Mouse (Mus musculus) heart, embryonic 10.5 days (tissue): ENCODE results near the gene Slc38a2. TPM values are rescaled to one million over a fixed set of nuclear protein-coding genes. Genes with fewer than 3 reads are reported as not detected.

ENCODE experiments used
- DNase-seq: peaks from one replicate; pipeline ENCODE4 v3.0.0-alpha.2; 2017; ENCODE audit warnings: low spot score
- H3K27ac ChIP-seq: fragments of 300-500 bp; sonication (generic); 2 replicates; pipeline ENCODE4 v1.5.1; 2016; ENCODE audit warnings: mild to moderate bottlenecking
- H3K27me3 ChIP-seq: fragments of 300-500 bp; sonication (generic); 2 replicates; pipeline ENCODE4 v1.6.1; 2016; ENCODE audit warnings: mild to moderate bottlenecking; ENCODE audit not compliant: poor library complexity, insufficient read depth, severe bottlenecking
- H3K36me3 ChIP-seq: fragments of 300-500 bp; sonication (generic); 2 replicates; pipeline ENCODE4 v1.6.1; 2016; ENCODE audit warnings: mild to moderate bottlenecking, moderate library complexity
- H3K4me1 ChIP-seq: fragments of 300-500 bp; sonication (generic); 2 replicates; pipeline ENCODE4 v1.6.1; 2016; ENCODE audit warnings: mild to moderate bottlenecking
- H3K4me3 ChIP-seq: fragments of 300-500 bp; sonication (generic); 2 replicates; pipeline ENCODE4 v1.5.1; 2016; ENCODE audit warnings: mild to moderate bottlenecking, moderate library complexity
- H3K9me3 ChIP-seq: fragments of 300-500 bp; sonication (generic); 2 replicates; pipeline ENCODE4 v1.6.1; 2016; ENCODE audit warnings: mild to moderate bottlenecking, moderate library complexity
- WGBS: fragments of 180-500 bp; shearing (Covaris S2); methylation state at CpG from one replicate; pipeline ENCODE4 v1.1.7; 2016; 5-methylcytosine and 5-hydroxymethylcytosine counted together
- polyA plus RNA-seq: library from polyadenylated mRNA; unstranded; fragments of >200 nt; fragmentation: Nextera tagmentation; extraction: Ambion mirVana; gene quantifications from 2 replicates; pipeline ENCODE4 v1.2.1, GENCODE M21; 2016

Slc38a2 gene
- polyA plus RNA-seq, 1 experiment from 2014 or later: 113 TPM

DNA sequence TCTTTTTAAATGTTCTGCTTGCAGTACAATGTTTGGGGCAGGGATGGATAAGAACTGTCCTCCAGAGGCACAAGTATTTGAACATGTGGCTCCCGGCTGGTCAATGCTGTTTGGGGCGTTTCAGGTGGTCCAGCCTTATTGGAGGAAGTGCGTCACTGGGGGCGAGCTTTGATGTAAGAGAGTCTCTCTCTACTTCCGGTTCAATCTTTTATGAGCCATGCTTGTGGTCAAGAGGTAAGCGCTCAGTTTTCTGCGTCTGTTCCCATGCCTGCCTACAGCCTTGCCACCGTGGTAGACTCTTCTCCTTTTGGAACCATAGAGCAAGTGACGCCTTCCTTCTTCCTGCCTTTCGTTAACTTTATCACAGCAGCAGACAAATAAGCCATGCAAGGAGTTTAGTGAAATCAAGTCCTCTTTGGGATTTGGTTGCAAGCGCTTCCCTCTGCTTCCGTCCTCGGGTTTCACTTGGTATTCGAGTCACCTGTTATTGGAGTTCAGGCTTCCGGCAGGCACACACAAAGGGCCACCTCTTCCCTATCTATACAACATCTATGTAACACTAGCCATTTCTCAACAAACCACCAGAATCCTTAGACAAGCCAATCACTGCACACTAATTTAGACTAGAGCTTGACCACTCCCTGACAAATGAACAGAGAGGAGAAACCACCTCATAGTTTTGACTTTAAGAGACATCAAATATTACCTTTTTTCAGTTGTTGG lies 37.3 kb upstream of the Slc38a2 start:
- Histone ChIP-seq H3K27ac (no peak overlapping the region), H3K9me3 (no peaks in the 10 kb centered on the region), H3K36me3 (no peaks in the 10 kb centered on the region), H3K27me3 (no peaks in the 10 kb centered on the region), H3K4me1 (peaks cover 16% of the 10 kb centered on the region), H3K4me3 (no peak overlapping the region)
- DNase-seq: no peak
- 84% methylated on average over 15 of the region's 15 CpGs for WGBS

DNA sequence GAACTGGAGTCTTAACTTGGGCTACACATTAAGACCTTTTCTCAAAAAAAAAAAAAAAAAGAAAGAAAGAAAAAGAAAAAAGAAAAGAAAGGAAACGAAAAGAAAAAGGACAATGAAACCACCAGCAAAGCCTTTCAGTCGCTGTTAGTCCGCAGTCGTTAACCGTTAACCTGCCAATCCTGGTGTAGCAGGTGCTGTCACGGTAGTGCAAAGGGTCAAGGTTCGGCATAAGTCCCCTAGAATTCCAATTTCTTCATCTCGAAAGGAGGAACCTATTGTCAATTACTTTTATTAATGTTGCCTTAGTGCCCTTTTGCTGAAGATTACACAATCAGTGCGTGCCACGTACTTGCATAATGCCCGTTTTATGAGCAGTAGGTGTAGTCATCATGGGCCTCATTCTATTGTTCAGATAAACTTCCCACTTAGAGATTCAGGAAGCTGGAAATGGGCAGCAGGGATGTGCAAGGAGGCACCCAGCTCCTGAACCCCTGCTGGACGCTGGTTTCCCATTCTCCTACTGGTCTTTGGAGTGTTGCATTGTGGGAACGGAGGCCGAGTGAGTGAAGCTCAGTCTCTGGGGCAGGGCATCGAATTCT lies 36.1 kb upstream of the Slc38a2 start:
- DNase-seq: no peak
- no peaks in the 10 kb centered on the region for H3K9me3 ChIP-seq
- no peak overlapping the region for H3K4me3 ChIP-seq
- no peak overlapping the region for H3K27ac ChIP-seq
- peaks cover 19% of the 10 kb centered on the region for H3K4me1 ChIP-seq
- H3K27me3 ChIP-seq: no peaks in the 10 kb centered on the region
- no peaks in the 10 kb centered on the region for H3K36me3 ChIP-seq
- WGBS: 84% methylated on average over 15 of the region's 15 CpGs

DNA sequence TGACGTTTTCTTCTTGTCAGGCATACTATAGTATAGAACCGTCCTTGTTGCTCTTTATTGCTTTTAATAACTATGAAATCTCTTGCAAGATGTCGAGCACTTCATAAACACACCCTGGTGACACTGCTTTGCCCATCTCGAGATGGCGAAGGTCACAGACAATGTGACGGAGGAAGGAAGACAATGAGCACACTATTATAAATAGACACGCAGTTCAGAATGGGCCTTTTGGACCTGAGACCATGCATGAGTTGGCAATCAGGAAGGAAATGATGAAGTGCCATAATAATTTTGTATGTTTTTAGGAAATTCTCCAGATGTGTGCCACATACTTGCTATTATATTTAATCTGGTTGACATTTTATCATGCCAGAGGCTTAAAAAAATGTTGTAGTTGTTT lies 34.9 kb upstream of the Slc38a2 start:
- DNase-seq: no peak
- WGBS: 72% methylated on average over 7 of the region's 7 CpGs
- peaks cover 30% of the 10 kb centered on the region for H3K4me1 ChIP-seq
- H3K36me3 ChIP-seq: no peaks in the 10 kb centered on the region
- peak overlapping the region; percentile 73 for H3K27ac ChIP-seq
- no peak overlapping the region for H3K4me3 ChIP-seq
- no peaks in the 10 kb centered on the region for H3K9me3 ChIP-seq
- no peaks in the 10 kb centered on the region for H3K27me3 ChIP-seq

DNA sequence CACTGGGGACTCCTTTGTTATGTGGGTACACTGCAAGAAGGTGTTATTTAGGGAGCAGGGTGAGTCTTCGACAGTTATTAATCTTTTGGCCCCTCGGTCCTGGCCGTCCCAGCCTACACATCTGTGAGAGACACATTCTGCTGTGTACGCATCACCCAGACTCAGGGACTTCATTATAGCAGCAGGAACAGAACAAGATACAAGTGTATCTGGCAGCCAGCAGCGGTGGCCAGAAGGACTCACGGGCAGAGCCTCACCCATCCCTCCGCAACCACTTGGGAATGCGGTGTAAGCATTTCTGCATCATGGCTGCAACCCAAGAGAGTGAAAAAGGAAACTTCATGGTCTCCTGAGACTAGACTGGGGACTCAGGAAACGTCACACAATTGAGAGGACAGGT lies 30.9 kb upstream of the Slc38a2 start:
- no peaks in the 10 kb centered on the region for H3K27me3 ChIP-seq
- no peaks in the 10 kb centered on the region for H3K9me3 ChIP-seq
- H3K4me3 ChIP-seq: no peak overlapping the region
- peaks cover 32% of the 10 kb centered on the region for H3K4me1 ChIP-seq
- no peaks in the 10 kb centered on the region for H3K36me3 ChIP-seq
- DNase-seq: no peak
- 84% methylated on average over 9 of the region's 9 CpGs for WGBS
- H3K27ac ChIP-seq: no peak overlapping the region

DNA sequence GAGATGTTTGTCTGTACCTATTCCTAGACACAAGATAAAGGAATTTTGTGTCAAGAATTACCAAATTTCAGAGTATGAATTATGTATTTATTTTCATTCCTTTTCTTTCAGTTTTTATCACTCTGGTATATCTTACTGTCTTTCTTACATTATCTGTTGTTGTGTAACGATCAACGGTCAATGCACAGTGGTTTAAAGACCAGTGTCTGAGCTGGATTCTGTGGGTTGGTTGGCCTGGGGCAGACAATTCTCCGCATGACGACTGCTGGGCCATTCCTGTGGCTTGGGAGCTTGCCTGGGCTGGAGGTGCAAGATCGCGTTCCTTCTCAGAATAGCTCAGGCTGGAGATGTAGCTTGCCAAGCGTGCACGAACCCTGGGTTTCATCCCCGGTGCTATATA lies 30.3 kb upstream of the Slc38a2 start:
- no peaks in the 10 kb centered on the region for H3K27me3 ChIP-seq
- peaks cover 32% of the 10 kb centered on the region for H3K4me1 ChIP-seq
- no peaks in the 10 kb centered on the region for H3K36me3 ChIP-seq
- 0 out of 2 replicates have a peak overlapping the region, but pooled peaks have one; percentile 2 for H3K27ac ChIP-seq
- 72% methylated on average over 9 of the region's 9 CpGs for WGBS
- no peak for DNase-seq
- no peak overlapping the region for H3K4me3 ChIP-seq
- H3K9me3 ChIP-seq: no peaks in the 10 kb centered on the region

DNA sequence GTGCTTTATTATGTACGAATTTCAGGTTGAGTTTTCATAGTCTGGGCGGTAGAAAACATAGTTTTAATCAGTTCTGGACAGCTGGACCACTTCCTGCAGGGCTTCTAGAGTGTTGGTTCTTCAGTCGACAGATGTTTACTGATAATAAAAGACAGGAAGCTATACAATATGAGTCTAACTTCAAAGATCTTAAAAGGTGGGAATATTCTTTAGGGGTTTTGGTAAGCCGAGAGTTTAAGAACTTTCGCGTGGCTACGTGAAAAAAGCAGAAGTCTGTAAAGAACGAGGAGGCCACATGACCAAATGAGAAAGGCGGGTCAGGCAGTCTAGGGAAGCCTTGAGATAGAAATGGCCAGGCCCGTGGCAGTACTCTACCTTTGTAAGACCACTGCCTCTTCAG lies 29.5 kb upstream of the Slc38a2 start:
- no peak for DNase-seq
- H3K4me3 ChIP-seq: no peak overlapping the region
- 69% methylated on average over 10 of the region's 10 CpGs for WGBS
- no peaks in the 10 kb centered on the region for H3K36me3 ChIP-seq
- no peaks in the 10 kb centered on the region for H3K9me3 ChIP-seq
- H3K4me1 ChIP-seq: peaks cover 27% of the 10 kb centered on the region
- no peaks in the 10 kb centered on the region for H3K27me3 ChIP-seq
- no peak overlapping the region; the same call in 1 of the 2 replicates for H3K27ac ChIP-seq

DNA sequence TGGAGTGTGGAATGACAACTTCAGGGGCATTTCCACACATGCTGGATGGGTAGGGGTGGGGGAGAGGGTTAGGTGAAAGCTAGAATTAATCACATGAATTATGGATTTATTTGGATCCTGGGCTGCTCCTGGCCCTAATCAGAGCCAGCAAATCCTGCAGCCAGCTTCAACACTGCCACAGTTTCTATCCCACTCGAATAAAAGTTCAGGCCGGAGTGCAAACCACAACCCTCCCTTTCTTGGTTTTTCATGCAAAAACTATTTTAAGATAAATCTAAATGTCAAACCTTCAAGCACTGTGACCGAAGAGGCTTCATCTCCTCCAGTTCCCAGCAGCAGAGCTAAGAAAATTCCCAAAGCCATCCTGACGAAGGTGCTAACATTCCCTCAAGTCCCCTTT lies 28.8 kb upstream of the Slc38a2 start:
- no peak overlapping the region; the same call in 1 of the 2 replicates for H3K27ac ChIP-seq
- no peaks in the 10 kb centered on the region for H3K9me3 ChIP-seq
- H3K4me3 ChIP-seq: no peak overlapping the region
- peaks cover 20% of the 10 kb centered on the region for H3K4me1 ChIP-seq
- no peak for DNase-seq
- no peaks in the 10 kb centered on the region for H3K36me3 ChIP-seq
- no peaks in the 10 kb centered on the region for H3K27me3 ChIP-seq
- WGBS: 80% methylated on average over 4 of the region's 4 CpGs

DNA sequence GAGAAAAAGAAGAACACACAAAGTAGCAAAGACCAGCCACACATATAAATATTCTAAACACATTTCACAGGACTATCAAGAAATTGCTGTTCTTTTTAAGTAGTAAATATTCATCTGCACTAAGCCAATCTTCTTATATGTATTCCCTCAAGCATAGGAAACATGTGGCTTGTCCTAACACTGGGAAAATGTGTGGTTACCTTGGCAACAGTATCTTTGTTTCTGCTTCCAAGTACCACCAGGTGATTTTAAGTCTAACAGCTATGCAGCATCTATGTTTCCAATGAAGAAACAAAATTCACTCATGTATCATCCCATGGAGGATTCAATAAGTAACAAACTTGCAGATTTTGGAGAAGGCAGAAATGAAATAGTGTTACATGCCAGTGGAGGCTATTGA lies 25.0 kb upstream of the Slc38a2 start:
- H3K27me3 ChIP-seq: no peaks in the 10 kb centered on the region
- no peak overlapping the region for H3K4me3 ChIP-seq
- no peaks in the 10 kb centered on the region for H3K9me3 ChIP-seq
- peaks cover 7% of the 10 kb centered on the region; the same call in 1 of the 2 replicates for H3K4me1 ChIP-seq
- no peak for DNase-seq
- no peak overlapping the region for H3K27ac ChIP-seq
- H3K36me3 ChIP-seq: no peaks in the 10 kb centered on the region

DNA sequence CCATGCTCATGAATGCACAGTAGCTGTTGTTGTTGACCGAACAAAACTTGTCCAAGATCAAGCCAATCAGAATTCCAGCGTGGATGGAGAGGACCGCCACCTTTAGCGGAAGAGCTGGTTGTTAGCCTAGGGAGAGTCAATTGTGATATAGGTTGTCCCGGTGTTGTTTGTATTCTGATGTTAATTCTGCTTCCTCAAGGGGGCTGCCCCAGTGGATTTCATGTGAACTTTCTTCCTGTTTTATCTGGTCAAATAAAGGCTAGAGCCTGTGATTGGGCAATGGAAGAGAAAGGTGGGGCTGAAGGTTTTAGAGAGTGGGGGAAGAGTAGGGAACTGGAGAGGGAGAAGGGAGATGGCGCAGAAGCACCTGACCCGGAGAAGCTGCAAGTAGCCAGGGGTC lies 22.7 kb upstream of the Slc38a2 start:
- Histone ChIP-seq H3K4me1 (no peaks in the 10 kb centered on the region), H3K36me3 (no peaks in the 10 kb centered on the region), H3K27ac (no peak overlapping the region), H3K9me3 (no peaks in the 10 kb centered on the region), H3K4me3 (no peak overlapping the region), H3K27me3 (no peaks in the 10 kb centered on the region)
- no peak for DNase-seq
- WGBS: 76% methylated on average over 7 of the region's 7 CpGs

DNA sequence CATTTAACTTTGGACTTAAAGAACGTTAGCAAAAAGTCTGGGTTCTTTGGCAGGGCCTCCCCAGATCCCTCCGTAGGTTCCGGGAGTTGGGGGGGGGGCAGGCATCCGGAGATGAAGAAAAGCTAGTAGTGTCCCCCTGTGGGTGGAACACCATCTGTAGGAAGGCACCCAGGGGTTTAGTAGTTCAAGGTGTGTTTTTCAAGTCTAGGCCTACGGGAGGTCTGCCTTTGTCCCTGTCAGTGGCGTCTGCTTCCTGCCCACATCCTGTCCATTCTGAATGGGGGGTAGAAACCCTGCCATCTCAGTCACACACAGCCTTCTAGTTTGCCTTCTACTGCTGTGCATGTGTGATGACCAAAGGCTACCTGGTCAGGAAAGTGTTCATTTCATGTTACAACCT lies 20.6 kb upstream of the Slc38a2 start:
- H3K4me3 ChIP-seq: no peak overlapping the region
- no peaks in the 10 kb centered on the region for H3K36me3 ChIP-seq
- WGBS: 86% methylated on average over 6 of the region's 6 CpGs
- no peaks in the 10 kb centered on the region for H3K27me3 ChIP-seq
- DNase-seq: no peak
- no peaks in the 10 kb centered on the region for H3K9me3 ChIP-seq
- H3K27ac ChIP-seq: no peak overlapping the region
- H3K4me1 ChIP-seq: no peaks in the 10 kb centered on the region

DNA sequence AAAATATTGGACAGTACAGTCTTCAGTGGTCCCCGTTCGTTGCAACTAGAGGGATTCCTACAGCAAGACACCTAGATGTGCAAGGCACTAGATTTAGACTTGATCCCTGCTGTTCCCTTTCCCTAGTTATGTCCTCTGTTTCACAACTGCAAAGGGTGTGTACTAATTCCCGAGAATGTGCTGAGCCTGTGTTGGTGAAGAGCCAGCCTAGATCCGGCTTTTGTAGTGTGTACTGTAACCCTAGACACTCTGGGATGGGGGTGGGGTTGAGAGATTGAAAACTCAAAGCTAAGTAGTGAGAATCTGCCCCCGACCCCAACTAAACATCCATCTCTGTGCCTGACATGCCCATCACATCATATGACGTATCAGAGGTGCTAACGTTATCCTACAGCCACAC lies 18.9 kb upstream of the Slc38a2 start:
- Histone ChIP-seq H3K36me3 (no peaks in the 10 kb centered on the region), H3K4me1 (no peaks in the 10 kb centered on the region), H3K27ac (no peak overlapping the region), H3K4me3 (no peak overlapping the region), H3K9me3 (no peaks in the 10 kb centered on the region), H3K27me3 (no peaks in the 10 kb centered on the region)
- WGBS: 80% methylated on average over 7 of the region's 7 CpGs
- DNase-seq: no peak

DNA sequence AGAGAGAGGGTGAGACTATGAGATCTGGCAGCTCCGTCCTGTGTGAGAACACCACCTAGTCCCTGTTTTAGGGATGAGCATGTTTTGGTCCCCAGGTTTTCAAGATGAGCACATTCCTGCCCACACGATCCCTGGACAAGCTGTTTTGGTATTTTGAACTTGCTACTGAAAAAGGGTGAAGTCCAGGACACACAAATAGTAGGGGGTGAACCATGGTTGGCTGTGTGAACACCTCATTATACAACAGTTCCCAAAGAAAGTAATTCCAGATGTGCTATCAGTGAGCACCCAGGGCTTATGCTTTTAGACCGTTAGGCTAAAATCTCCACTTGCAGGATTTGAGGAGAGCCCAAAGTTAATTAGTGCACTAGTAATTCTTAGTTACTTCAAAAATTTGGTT lies 17.7 kb upstream of the Slc38a2 start:
- 71% methylated on average over 3 of the region's 3 CpGs for WGBS
- no peaks in the 10 kb centered on the region for H3K4me1 ChIP-seq
- no peaks in the 10 kb centered on the region for H3K27me3 ChIP-seq
- H3K9me3 ChIP-seq: no peaks in the 10 kb centered on the region
- 0 out of 2 replicates have a peak overlapping the region, but pooled peaks have one; percentile 32 for H3K27ac ChIP-seq
- DNase-seq: no peak
- H3K4me3 ChIP-seq: no peak overlapping the region
- no peaks in the 10 kb centered on the region for H3K36me3 ChIP-seq

DNA sequence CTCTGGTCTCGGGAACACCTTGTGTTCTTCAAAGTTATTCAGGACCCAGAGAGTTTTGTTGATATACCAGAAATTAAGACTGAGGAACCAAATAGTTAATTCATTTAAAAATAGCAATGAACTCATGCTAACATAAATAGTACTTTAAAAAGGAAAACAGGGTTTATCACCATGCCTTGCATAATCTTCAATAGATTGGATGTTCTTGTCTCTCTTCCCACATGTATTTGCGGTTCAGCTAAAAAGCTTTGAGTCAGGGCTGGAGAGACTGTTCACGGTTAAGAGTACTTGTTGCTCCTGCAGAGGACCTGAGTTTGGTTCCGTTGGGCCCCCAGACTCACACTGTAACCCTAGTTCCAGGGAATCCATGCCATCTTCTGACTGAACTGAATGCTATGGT lies 16.8 kb upstream of the Slc38a2 start:
- H3K9me3 ChIP-seq: no peaks in the 10 kb centered on the region
- H3K27ac ChIP-seq: no peak overlapping the region
- DNase-seq: no peak
- no peaks in the 10 kb centered on the region for H3K36me3 ChIP-seq
- no peak overlapping the region for H3K4me3 ChIP-seq
- H3K27me3 ChIP-seq: no peaks in the 10 kb centered on the region
- no peaks in the 10 kb centered on the region for H3K4me1 ChIP-seq
- WGBS: 74% methylated on average over 4 of the region's 4 CpGs

DNA sequence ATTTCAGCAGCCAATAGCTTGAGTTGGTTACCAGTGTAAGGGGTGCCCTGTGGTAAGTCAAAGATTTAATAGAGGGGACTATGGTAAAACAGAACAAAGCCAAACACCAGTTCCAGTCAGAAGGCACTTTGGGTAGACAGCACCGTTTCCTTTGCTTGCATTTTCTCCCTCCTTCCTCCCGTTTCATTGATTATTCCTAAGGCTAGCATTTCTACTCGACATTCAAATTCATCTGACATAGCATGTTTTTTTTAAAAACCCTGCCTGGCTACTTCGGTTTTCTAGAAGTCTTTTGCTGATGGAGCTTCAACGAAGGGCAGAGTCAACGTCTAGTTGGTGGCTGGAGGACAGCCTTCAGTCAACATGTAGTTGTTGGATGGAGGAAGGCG lies 16.2 kb upstream of the Slc38a2 start:
- Histone ChIP-seq H3K9me3 (no peaks in the 10 kb centered on the region), H3K4me1 (peaks cover 4% of the 10 kb centered on the region; the same call in 1 of the 2 replicates), H3K36me3 (no peaks in the 10 kb centered on the region), H3K4me3 (no peak overlapping the region), H3K27me3 (no peaks in the 10 kb centered on the region), H3K27ac (no peak overlapping the region)
- WGBS: 83% methylated on average over 7 of the region's 7 CpGs
- DNase-seq: no peak
